Mouse (Mus musculus) small intestine, adult 2 months (tissue): ENCODE measurements around the gene Cd101. TPM values are rescaled to one million over a fixed set of nuclear protein-coding genes. Genes with fewer than 3 reads are reported as not detected.

Experiments used
- H3K27ac ChIP-seq: fragments of 200-500 bp; 2 replicates; pipeline ENCODE4 v1.5.1; 2012; ENCODE audit warnings: low read depth, low read length, control low read depth, inconsistent platforms; ENCODE audit not compliant: insufficient read depth
- H3K27me3 ChIP-seq: fragments of 200-500 bp; 2 replicates; pipeline ENCODE4 v1.6.1; 2012; ENCODE audit warnings: mild to moderate bottlenecking, moderate library complexity, low read length, inconsistent platforms; ENCODE audit not compliant: control insufficient read depth, insufficient read depth
- H3K36me3 ChIP-seq: fragments of 200-500 bp; 2 replicates; pipeline ENCODE4 v1.6.1; 2012; ENCODE audit warnings: mild to moderate bottlenecking, low read length, control low read depth, inconsistent platforms; ENCODE audit not compliant: control insufficient read depth, insufficient read depth
- H3K4me1 ChIP-seq: fragments of 200-500 bp; 2 replicates; pipeline ENCODE4 v1.6.1; 2012; ENCODE audit warnings: low read length, inconsistent platforms, mixed read lengths; ENCODE audit not compliant: control insufficient read depth, insufficient read depth, insufficient read length
- H3K4me3 ChIP-seq: fragments of 200-500 bp; 2 replicates; pipeline ENCODE4 v1.5.1; 2012; ENCODE audit warnings: low read depth, mild to moderate bottlenecking, control low read depth, inconsistent platforms, low read length, moderate library complexity
- CTCF ChIP-seq: fragments of 200-500 bp; IDR thresholded peaks from 2 replicates; pipeline ENCODE4 v1.5.1; 2012; ENCODE audit warnings: low read depth, mild to moderate bottlenecking, control low read depth, inconsistent platforms, low read length, moderate library complexity, mixed read lengths; ENCODE audit not compliant: insufficient replicate concordance, insufficient read length; ENCODE audit errors: extremely low read depth
- POLR2A ChIP-seq: fragments of 200-500 bp; IDR thresholded peaks from 2 replicates; pipeline ENCODE4 v1.6.1; 2012; ENCODE audit warnings: low read depth, mild to moderate bottlenecking, control low read depth, inconsistent platforms, low read length, moderate library complexity
- WGBS: fragments of 180-500 bp; shearing (Covaris S2); methylation state at CpG from one replicate; pipeline ENCODE4 v1.1.7; 2018; 5-methylcytosine and 5-hydroxymethylcytosine counted together
- polyA plus RNA-seq: library from polyadenylated mRNA; depleted of rRNA; stranded (reverse); fragments of >200 nt; gene quantifications from 2 replicates; pipeline ENCODE4 v1.2.3, GENCODE M21; 2012

The Cd101 gene
- polyA plus RNA-seq, 1 experiment: 1.8 TPM

DNA sequence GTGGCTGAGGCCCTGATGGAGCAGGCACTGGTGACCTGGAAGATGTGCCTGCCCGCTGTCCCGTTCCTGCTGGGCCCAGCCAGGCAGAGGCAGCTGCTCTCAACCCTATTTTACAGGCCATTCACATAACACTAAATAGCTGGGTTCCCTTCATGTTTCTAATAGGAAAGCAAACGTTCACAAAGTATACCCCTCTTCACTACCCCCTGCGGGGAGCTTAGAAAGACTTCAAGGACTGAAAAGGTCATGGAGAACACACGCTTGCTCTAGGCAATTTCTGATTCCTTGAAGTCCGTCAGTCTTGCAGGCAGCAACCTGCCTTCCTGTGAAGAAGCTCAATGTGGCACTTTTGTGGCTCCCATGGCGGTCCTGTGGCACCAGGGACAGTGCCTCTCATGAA lies 12.6 kb upstream of the Cd101 start:
- Histone ChIP-seq H3K4me3 (no peak overlapping the region), H3K4me1 (peaks cover 14% of the 10 kb centered on the region; the same call in 1 of the 2 replicates), H3K36me3 (peaks cover 22% of the 10 kb centered on the region), H3K27ac (no peak overlapping the region), H3K27me3 (no peaks in the 10 kb centered on the region)
- TF ChIP-seq POLR2A (no peak), CTCF (no peak)
- 94% methylated on average over 7 of the region's 7 CpGs for WGBS

DNA sequence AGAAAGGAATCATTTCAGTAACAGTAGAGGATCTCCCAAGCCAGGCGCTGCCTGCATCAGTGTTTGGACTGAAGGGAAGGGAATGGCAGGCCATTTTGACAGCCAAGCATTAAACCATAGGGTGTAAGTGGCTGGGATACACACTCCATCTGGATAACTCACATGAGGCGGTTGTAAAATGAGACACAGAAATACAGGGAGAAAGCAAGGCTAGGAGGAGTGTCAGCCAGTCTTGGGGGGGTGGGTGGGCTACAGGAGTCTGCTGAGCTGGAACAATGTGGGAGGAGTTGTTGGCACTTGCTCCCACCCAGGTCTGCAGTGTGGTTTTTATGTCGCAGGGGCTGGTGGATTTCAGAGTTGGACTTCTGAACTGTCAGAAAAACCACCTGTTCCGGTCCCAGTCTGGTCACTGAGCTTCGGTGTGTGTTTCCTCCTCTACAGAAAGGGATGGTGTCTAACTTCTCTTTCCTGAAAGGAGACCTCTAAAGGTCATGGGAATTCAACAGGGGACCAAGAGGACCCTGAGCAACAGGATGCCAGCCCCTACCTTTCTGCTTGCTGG lies 8.7 kb upstream of the Cd101 start:
- WGBS: 69% methylated on average over 5 of the region's 5 CpGs
- H3K27ac ChIP-seq: no peak overlapping the region
- no peak overlapping the region for H3K4me3 ChIP-seq
- TF ChIP-seq CTCF (no peak), POLR2A (no peak)
- H3K27me3 ChIP-seq: no peaks in the 10 kb centered on the region
- H3K4me1 ChIP-seq: no peaks in the 10 kb centered on the region
- peaks cover 16% of the 10 kb centered on the region for H3K36me3 ChIP-seq

DNA sequence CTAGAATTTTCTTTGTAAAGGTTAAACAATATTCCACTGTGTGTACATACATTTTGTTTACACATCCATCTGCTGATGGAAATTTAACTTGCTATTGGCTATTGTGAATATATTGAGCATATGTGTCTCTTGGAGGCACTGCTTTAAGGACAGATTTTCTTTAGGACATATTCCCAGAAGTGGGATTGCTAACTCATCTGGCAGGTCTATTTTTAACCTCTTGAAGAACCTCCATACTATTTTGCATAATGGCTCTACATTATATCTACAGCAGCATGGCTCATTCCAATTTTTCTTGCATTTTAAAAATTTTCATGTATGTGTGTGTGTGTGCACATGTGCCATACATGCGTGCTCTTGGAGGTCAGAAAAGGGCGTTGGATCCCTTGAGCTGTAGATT lies 6.6 kb upstream of the Cd101 start:
- peaks cover 1% of the 10 kb centered on the region; the same call in 1 of the 2 replicates for H3K4me1 ChIP-seq
- H3K4me3 ChIP-seq: no peak overlapping the region
- 95% methylated on average over 2 of the region's 2 CpGs for WGBS
- no peak overlapping the region for H3K27ac ChIP-seq
- no peaks in the 10 kb centered on the region for H3K27me3 ChIP-seq
- H3K36me3 ChIP-seq: peaks cover 6% of the 10 kb centered on the region; the same call in 1 of the 2 replicates
- no peak for TF ChIP-seq POLR2A
- TF ChIP-seq CTCF: no peak

DNA sequence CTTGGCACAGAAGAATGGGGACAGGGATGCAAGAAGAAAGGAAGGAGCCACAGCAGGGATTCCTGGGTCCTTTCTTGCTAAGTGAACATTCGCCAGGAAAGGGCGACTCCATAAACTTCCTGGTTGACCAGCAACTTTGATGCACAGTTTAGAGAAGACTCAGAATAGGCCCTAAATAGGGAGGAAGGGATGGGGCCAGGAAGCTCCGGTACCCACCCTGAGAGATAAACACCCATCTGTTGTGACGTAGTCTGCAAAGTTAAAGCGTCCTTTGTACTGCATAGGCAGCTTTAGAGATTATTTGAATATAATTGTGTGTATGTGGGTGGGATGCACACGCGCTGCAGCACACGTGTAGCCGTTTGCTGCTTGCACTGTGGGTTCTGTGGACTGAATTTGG lies 5.2 kb upstream of the Cd101 start:
- WGBS: 90% methylated on average over 9 of the region's 9 CpGs
- no peaks in the 10 kb centered on the region for H3K27me3 ChIP-seq
- H3K36me3 ChIP-seq: no peaks in the 10 kb centered on the region
- TF ChIP-seq CTCF (no peak), POLR2A (no peak)
- H3K27ac ChIP-seq: no peak overlapping the region
- no peak overlapping the region for H3K4me3 ChIP-seq
- peaks cover 2% of the 10 kb centered on the region; the same call in 1 of the 2 replicates for H3K4me1 ChIP-seq

DNA sequence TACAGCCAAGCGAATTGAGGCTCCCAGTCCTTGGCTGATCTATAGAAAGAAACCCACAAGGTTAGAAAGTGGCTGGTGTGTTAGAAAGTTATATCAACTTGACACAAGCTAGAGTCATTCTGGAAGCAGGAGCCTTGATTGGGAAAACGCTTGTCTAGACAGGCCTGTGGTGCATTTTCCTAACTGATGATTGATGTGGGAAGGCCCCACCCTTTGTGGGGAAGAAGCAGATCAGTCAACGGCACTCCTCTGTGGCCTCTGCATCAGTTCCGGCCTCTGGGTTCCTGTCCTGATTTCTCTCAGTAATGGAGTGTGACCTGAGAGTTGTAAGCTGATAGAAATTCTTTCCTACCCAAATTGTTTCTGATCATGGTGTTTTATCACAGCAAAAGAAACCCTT lies 4.3 kb upstream of the Cd101 start:
- Histone ChIP-seq H3K36me3 (no peaks in the 10 kb centered on the region), H3K27me3 (no peaks in the 10 kb centered on the region), H3K4me1 (peaks cover 2% of the 10 kb centered on the region; the same call in 1 of the 2 replicates), H3K4me3 (no peak overlapping the region), H3K27ac (no peak overlapping the region)
- 55% methylated on average over 4 of the region's 4 CpGs for WGBS
- no peak for TF ChIP-seq CTCF
- no peak for TF ChIP-seq POLR2A

DNA sequence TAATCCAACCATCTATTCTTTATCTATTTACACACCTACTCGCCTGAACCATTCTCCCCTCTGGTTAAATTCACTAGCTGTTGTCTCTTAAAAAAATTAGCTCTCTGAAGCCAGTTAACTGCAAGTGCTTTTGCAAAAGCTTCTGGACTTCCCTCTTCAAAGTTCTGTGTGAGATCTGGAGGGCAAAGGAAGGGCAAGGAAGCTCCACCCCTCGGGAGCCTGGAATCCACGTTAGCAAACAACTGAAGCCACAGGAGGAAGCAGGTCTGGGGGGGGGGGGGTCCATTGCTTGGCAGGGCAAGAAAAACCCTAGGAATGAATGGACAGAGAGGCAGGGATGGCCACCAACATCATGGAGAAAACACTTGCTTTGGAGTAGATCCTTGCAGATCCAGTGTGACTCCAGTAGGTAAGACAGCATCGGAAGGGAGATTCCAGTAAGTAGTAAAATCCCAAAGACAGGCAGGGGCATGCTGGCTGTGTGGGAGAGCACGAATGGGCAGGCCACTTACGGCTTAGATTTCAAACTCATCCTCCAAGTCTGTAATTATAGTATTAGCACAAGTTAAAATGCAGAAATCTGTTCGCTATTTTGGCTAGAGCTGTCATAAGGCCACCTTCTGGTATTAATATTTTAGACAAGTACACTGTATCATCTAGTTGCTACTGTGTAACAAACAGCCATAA lies 2.2 kb upstream of the Cd101 start:
- Histone ChIP-seq H3K4me3 (no peak overlapping the region), H3K27me3 (no peaks in the 10 kb centered on the region), H3K36me3 (no peaks in the 10 kb centered on the region), H3K4me1 (peaks cover 2% of the 10 kb centered on the region; the same call in 1 of the 2 replicates), H3K27ac (no peak overlapping the region)
- no peak for TF ChIP-seq CTCF
- TF ChIP-seq POLR2A: no peak
- WGBS: 49% methylated on average over 7 of the region's 7 CpGs

DNA sequence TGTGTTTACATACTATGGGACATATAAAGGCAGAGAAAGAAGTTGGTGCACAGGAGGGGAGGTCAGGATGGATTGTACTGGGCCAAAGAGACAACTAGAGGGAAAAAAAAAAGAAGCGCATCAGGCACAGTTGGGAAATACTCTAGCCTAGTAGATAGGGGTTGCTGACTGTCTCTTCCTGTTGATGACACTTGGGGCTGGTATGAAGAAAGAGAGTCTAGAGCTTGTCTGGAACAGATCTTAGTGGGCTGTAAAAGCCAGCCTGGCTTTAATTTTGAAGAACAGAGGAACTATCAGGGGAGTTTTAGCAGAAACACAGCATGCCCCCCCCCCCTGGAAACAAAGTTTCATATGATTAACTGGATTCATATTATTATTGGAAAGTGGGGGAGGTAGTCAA lies 1.3 kb upstream of the Cd101 start:
- Histone ChIP-seq H3K27me3 (no peaks in the 10 kb centered on the region), H3K36me3 (no peaks in the 10 kb centered on the region), H3K4me3 (no peak overlapping the region), H3K27ac (no peak overlapping the region), H3K4me1 (peaks cover 2% of the 10 kb centered on the region; the same call in 1 of the 2 replicates)
- 97% methylated on average over 1 of the region's 1 CpGs for WGBS
- TF ChIP-seq CTCF (no peak), POLR2A (no peak)
